Mouse (Mus musculus): ENCODE results near the gene Gm13083.
"Not testable (repeated sequence)": the region's sequence is repeated elsewhere in the genome, so short reads cannot be mapped to it uniquely, and the experiment has no call there.

The Gm13083 gene

DNA sequence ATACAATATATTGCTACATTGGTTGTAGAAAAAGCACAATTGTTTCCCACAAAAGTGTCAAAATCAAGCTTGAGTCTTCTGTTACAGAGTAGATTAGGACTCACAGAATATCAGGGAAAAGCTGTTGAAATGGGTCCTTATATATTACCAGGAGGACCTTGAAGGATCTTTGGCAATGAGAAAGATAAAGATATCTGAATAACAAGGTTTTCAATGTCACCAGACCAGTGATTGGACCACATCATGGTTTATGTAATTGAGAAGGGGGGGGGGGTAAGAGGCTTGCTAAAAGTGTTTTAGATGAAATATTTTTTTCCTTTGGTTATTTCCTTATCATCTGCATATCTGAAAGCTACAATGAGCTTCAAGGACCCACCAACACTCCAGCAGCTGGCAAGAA, at the start of gene Gm13083:
Gm13083 (plus strand) TSS at position 301 of the 400 bp plus-strand sequence.
- not testable (repeated sequence) for DNase-seq (ENCODE audit: low spot score in 2 of 2)

DNA sequence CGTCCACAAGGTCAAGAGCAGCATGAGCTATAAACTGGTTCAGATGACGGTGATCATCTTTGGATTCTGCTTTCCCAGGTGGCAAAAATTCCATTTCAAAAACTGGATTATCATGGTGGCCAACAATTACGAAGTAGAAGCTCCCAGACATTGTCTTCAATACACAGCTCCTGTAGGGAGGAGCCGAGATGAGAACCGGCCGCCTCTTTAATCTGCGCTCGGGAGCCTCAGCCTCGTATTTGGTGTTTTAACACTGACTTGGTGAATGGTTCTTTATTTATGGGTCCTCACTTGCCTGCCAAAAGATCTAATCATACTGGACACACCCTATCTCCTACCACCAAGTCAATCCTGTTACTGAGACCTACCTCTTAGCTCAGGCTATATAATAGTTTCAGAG, 2.9 kb upstream of the Gm13083 start:
- not testable (repeated sequence) for DNase-seq (ENCODE audit: low spot score in 2 of 2)

DNA sequence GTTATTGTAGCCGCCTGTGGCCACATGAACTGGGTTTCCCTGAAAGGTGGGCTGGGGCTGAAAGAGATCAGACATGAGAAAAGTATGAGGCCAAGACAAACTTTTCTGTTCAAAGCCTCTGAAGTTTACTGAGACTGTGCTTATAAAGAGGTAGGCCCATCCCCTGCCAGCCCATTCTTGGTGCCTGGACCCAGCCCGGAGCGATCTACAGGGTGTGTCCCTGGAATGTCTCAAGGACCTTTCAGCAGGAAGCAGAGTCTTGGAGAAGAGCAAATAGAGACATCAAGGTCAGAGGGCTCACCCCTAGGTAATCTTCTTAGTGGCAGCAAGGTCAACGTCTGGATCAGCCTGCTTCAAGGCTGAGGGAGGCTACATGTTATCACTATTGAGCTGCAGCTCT, 3.3 kb downstream of the Gm13083 start:
- DNase-seq (ENCODE audit: low spot score in 2 of 2), result not testable (repeated sequence)

DNA sequence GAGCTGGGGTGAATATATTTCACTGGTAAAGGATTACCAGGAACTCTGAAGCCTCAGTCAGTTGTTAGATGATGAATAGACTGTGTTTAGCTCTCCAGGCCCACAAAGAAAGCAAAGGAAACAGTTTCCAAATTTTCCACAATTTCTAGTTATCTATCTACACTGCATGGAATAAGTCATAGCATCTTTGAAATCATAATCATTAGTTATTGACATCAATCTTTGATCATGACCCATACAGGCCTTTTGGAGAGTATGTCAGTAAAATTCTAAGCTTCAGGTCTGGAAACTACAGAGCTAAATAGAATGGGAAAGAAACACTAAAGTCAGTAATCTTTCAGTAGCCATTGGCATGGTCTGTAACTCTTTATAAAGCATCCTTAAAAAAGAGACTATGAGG, 42.3 kb downstream of the Gm13083 start, which contains the start of gene Gm13088:
Gm13088 (minus strand) TSS at position 101 of the 400 bp plus-strand sequence.
- DNase-seq (ENCODE audit: low spot score in 2 of 2), result not testable (repeated sequence)
